Mouse (Mus musculus) retina, postnatal 1 day (tissue): ENCODE measurements around the gene Cpne4.

Source experiments
- DNase-seq: peaks from one replicate; pipeline ENCODE4 v3.0.0-alpha.2; 2012

Cpne4 gene

GRCm38 (mm10) chr9:105053147-105053557, 506.1 kb downstream of the Cpne4 start, which contains the start of gene Mrpl3:
Mrpl3 (plus strand) TSS chr9:105053239.
- peak; percentile 91 for DNase-seq

DNA sequence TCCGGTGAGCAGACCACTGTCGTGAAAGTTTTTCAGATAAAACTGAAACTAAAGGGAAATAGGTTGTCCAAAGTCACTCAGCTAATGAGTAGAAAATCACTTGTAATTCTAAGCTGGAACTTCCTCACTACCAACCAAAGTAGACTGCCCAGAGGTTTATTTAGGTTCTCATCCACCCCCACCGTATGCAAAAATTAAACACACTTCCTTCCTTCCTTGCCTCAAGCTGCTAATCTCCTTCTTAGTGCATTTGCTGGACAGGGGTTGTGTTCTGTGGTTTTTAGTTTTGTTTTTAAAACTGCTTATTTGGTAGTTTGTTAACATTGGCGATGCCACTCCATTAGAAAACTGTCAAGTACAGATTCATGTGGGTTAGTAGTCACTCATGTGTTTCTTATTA, 506.7 kb downstream of the Cpne4 start:
- no peak for DNase-seq

- no peak for DNase-seq
Observed at GRCm38 (mm10) chr9:105069106-105069505, 522.0 kb downstream of the Cpne4 start.

GRCm38 (mm10) chr9:105072991-105073748, 526.1 kb downstream of the Cpne4 start:
- DNase-seq = no peak

- DNase-seq = no peak
Observed at GRCm38 (mm10) chr9:105074851-105075250, 527.8 kb downstream of the Cpne4 start.

DNA sequence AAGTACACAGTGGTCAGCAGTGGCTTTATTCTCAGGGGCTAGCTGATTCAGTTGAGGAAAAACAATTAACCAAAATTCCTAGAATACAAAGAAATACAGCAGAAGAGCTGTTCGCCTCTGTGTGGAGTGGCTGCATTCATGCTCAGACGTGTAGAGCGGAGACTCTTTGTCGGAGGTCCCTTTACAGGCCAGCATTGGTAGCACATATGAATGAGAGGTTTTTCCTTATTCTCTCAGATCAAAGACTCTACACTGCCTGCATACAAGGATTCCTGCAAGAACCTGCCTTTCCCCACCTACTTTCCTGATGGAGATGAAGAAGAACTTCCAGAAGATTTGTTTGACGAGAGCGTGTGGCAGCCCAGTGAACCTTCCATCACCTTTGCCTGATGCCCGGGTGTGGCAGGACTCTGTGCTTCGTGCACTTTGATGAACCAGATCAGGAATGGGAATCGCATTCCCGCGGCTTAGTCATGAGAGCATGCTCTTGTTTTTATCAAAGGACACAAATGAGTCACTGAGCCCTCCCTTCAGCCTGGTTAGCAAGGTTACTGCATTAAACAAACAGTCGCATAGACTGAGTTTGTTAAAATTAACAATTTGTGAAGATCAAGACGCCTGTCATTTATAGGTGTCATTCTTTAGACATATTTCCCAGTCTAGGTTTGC, 529.8 kb downstream of the Cpne4 start:
- DNase-seq = no peak

GRCm38 (mm10) chr9:105078460-105078859, 531.4 kb downstream of the Cpne4 start:
- no peak for DNase-seq

DNA sequence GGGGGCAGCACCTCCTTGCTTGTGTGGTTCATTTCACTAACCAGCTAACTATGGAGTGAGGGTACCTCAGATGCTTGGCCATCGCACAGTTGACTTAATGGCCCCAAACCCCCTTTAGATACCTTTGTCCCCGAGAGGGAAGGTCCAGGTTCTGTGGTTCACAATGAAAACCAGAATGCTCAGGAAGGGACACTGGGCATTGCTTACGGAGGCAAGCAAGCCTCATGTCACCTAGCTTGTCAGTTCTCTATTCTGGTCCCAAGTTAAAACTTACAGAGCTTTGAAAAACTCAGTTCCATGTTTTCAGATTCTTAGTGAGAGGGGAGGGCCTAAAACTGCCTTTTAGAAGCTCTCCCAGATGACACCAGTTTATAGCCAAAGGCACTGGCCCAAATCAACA, 533.2 kb downstream of the Cpne4 start:
- no peak for DNase-seq
